Mouse (Mus musculus) liver, adult 10 weeks (tissue): Measurements from ENCODE around the gene Fxn. TPM values are rescaled to one million over a fixed set of nuclear protein-coding genes. Genes with fewer than 3 reads are reported as not detected.

Experiments used
- polyA plus RNA-seq: library from polyadenylated mRNA; stranded (reverse); fragments of 350-450 nt; fragmentation: Illumina TruSeq; extraction: RNeasy Lipid Tissue Mini Kit (QIAGEN cat#74804); gene quantifications from one replicate; pipeline ENCODE4 v1.2.3, GENCODE M21; 2014; ENCODE audit warnings: low read depth, low replicate concordance

The Fxn gene
- 2.7 TPM for polyA plus RNA-seq

DNA sequence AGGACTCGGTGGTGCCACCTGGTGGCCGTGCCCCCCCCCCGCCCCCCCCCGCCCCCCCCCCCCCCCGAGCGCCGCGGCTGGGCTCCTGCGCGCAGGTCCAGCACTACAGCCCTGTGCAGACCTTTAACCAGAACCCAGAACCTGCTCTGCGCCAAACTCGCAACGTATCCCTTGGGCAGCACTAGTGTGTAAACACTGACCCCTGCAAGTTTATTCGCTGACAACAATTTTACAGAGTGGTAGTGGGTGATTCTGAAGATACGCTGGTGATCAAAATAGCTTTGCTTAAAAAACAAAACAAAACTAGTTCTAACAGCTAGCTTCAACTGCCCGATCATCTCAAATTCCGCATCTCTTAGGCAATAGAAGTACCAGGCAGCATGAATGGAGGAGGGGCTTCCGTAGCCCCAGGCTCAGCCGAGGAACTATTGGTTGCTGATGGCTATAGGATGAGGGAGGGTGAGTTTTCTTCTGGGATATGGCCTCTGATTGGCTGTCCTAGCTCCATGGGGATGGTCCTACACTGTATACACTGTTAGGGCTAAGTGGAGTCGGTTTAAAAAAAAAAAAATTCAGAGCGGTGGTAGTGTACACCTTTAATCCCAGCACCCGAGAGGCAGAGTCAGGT is at the start of gene Fxn:
Gene Fxn, minus strand, starts transcription at position 5 of the 628 bp plus-strand sequence.

DNA sequence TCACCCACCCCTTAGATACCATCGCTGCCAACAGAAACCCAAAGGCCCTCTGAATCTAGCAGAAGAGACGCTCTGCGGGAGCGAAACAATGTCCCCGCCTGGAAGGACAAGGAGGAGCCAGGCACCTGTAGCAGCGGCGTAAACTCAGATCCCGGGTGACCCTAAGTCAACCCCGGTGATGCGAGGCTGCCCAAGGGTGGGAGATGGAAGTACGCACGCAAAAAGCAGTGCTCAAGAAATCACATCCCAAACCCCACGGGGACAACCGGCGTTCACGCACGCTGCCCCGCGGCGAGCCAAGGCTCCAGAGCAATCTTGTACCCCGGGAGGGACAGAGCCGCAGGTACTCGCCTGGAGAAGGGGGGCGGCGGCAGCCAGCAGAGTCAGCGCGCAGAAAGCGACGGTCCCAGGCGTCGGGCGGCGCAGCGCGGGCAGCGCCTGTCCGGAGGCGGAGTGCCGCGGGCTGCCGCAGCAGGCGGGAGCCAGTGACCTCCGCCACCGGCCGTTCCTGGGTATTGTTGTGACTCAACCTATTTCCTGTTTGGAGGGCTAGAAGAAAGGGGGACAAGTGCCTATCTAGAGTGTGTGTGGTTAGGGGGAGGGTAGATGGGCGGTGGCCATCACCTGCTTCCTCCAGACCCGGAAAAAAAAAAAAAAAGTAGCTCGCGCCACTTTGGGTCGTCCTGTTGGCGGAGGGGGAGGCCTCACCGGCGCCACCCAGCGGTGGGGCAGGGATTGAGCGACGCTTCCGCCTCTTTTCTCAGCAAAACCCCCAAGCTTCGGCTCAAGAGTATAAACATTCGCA is 55.7 kb downstream of the Fxn start, which contains the start of gene Tjp2:
Gene Tjp2, minus strand, starts transcription at position 531 of the 805 bp plus-strand sequence.

Other genes starting within 250 kb of the Fxn start
- gene Fam189a2, start 249.6 kb downstream of the Fxn start, polyA plus RNA-seq, result 0.29 TPM
- gene Tjp2, start 55.6 kb downstream of the Fxn start, polyA plus RNA-seq, result 5.7 TPM
- 2.7 TPM for gene Fam122a, start 196.8 kb upstream of the Fxn start, polyA plus RNA-seq